Mouse (Mus musculus) ES-E14 (cell line): Measurements from ENCODE around the gene Lamc1.

ENCODE experiments used
- CHD2 ChIP-seq: IDR thresholded peaks from 2 replicates; pipeline ENCODE4 v1.6.1; 2014; ENCODE audit warnings: mild to moderate bottlenecking, low read depth, low read length, inconsistent platforms
- HCFC1 ChIP-seq: IDR thresholded peaks from 2 replicates; pipeline ENCODE4 v1.6.1; 2012; ENCODE audit warnings: low read length, inconsistent platforms, borderline replicate concordance; ENCODE audit not compliant: insufficient read depth
- MAFK ChIP-seq: IDR thresholded peaks from 2 replicates; pipeline ENCODE4 v1.6.1; 2014; ENCODE audit warnings: mild to moderate bottlenecking, low read depth, low read length, inconsistent platforms; ENCODE audit not compliant: insufficient read depth
- ZC3H11A ChIP-seq: IDR thresholded peaks from 2 replicates; pipeline ENCODE4 v1.6.1; 2012; ENCODE audit warnings: low read depth, mild to moderate bottlenecking, inconsistent platforms, low read length, borderline replicate concordance
- ZNF384 ChIP-seq: IDR thresholded peaks from 2 replicates; pipeline ENCODE4 v1.6.1; 2012; ENCODE audit warnings: low read depth, low read length, inconsistent platforms

- TF ChIP-seq ZC3H11A (no peak), MAFK (no peak), ZNF384 (no peak), CHD2 (no peak), HCFC1 (no peak)
Measured at GRCm38 (mm10) chr1:153268306-153268705, 64.3 kb downstream of the Lamc1 start.
